Mouse (Mus musculus) small intestine, adult 2 months (tissue): ENCODE data around the gene Agpat4. TPM values are rescaled to one million over a fixed set of nuclear protein-coding genes. Genes with fewer than 3 reads are reported as not detected.

Source experiments
- H3K27ac ChIP-seq: fragments of 200-500 bp; 2 replicates; pipeline ENCODE4 v1.5.1; 2012; ENCODE audit warnings: low read depth, low read length, control low read depth, inconsistent platforms; ENCODE audit not compliant: insufficient read depth
- H3K27me3 ChIP-seq: fragments of 200-500 bp; 2 replicates; pipeline ENCODE4 v1.6.1; 2012; ENCODE audit warnings: mild to moderate bottlenecking, moderate library complexity, low read length, inconsistent platforms; ENCODE audit not compliant: control insufficient read depth, insufficient read depth
- H3K36me3 ChIP-seq: fragments of 200-500 bp; 2 replicates; pipeline ENCODE4 v1.6.1; 2012; ENCODE audit warnings: mild to moderate bottlenecking, low read length, control low read depth, inconsistent platforms; ENCODE audit not compliant: control insufficient read depth, insufficient read depth
- H3K4me1 ChIP-seq: fragments of 200-500 bp; 2 replicates; pipeline ENCODE4 v1.6.1; 2012; ENCODE audit warnings: low read length, inconsistent platforms, mixed read lengths; ENCODE audit not compliant: control insufficient read depth, insufficient read depth, insufficient read length
- H3K4me3 ChIP-seq: fragments of 200-500 bp; 2 replicates; pipeline ENCODE4 v1.5.1; 2012; ENCODE audit warnings: low read depth, mild to moderate bottlenecking, control low read depth, inconsistent platforms, low read length, moderate library complexity
- CTCF ChIP-seq: fragments of 200-500 bp; IDR thresholded peaks from 2 replicates; pipeline ENCODE4 v1.5.1; 2012; ENCODE audit warnings: low read depth, mild to moderate bottlenecking, control low read depth, inconsistent platforms, low read length, moderate library complexity, mixed read lengths; ENCODE audit not compliant: insufficient replicate concordance, insufficient read length; ENCODE audit errors: extremely low read depth
- POLR2A ChIP-seq: fragments of 200-500 bp; IDR thresholded peaks from 2 replicates; pipeline ENCODE4 v1.6.1; 2012; ENCODE audit warnings: low read depth, mild to moderate bottlenecking, control low read depth, inconsistent platforms, low read length, moderate library complexity
- WGBS: fragments of 180-500 bp; shearing (Covaris S2); methylation state at CpG from one replicate; pipeline ENCODE4 v1.1.7; 2018; 5-methylcytosine and 5-hydroxymethylcytosine counted together
- polyA plus RNA-seq: library from polyadenylated mRNA; depleted of rRNA; stranded (reverse); fragments of >200 nt; gene quantifications from 2 replicates; pipeline ENCODE4 v1.2.3, GENCODE M21; 2012

The Agpat4 gene
- polyA plus RNA-seq, 1 experiment, result 10.3 TPM

GRCm38 (mm10) chr17:12160540-12160939 lies 42.0 kb downstream of the Agpat4 start:
- no peak overlapping the region for H3K27ac ChIP-seq
- TF ChIP-seq POLR2A, result no peak
- H3K27me3 ChIP-seq, result no peaks in the 10 kb centered on the region
- no peak overlapping the region for H3K4me3 ChIP-seq
- H3K36me3 ChIP-seq, result 0 out of 2 replicates have a peak, but pooled peaks cover 2% of the 10 kb centered on the region
- WGBS, result 100% methylated on average over 2 of the region's 2 CpGs
- H3K4me1 ChIP-seq, result peaks cover 4% of the 10 kb centered on the region; the same call in 1 of the 2 replicates

GRCm38 (mm10) chr17:12160984-12161764 lies 42.7 kb downstream of the Agpat4 start:
- H3K4me1 ChIP-seq, result peaks cover 4% of the 10 kb centered on the region; the same call in 1 of the 2 replicates
- H3K27ac ChIP-seq, result no peak overlapping the region
- no peak overlapping the region for H3K4me3 ChIP-seq
- H3K36me3 ChIP-seq, result 0 out of 2 replicates have a peak, but pooled peaks cover 2% of the 10 kb centered on the region
- no peak for TF ChIP-seq CTCF
- no peak for TF ChIP-seq POLR2A
- 88% methylated on average over 13 of the region's 13 CpGs for WGBS
- no peaks in the 10 kb centered on the region for H3K27me3 ChIP-seq

DNA sequence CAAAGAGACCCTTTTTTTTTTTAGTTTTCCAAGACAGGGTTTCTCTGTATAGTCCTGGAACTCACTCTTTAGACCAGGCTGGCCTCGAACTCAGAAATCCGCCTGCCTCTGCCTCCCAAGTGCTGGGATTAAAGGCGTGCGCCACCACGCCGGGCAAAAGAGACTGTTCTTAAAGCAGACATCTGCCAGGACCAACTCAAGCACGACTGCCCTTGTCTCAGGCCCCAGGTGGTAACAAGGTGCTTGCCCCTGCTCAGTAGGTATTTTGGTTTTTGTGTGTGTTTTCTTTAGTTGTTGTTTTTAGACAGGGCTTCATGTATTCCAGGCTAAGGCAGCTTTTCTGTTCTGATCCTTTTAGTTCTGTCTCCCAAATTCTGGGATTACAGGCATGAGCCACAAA lies 43.4 kb downstream of the Agpat4 start:
- H3K4me1 ChIP-seq, result peaks cover 4% of the 10 kb centered on the region; the same call in 1 of the 2 replicates
- WGBS, result 93% methylated on average over 7 of the region's 7 CpGs
- H3K27me3 ChIP-seq, result no peaks in the 10 kb centered on the region
- H3K36me3 ChIP-seq, result 0 out of 2 replicates have a peak, but pooled peaks cover 2% of the 10 kb centered on the region
- H3K4me3 ChIP-seq, result no peak overlapping the region
- TF ChIP-seq CTCF (no peak), POLR2A (no peak)
- H3K27ac ChIP-seq, result no peak overlapping the region

DNA sequence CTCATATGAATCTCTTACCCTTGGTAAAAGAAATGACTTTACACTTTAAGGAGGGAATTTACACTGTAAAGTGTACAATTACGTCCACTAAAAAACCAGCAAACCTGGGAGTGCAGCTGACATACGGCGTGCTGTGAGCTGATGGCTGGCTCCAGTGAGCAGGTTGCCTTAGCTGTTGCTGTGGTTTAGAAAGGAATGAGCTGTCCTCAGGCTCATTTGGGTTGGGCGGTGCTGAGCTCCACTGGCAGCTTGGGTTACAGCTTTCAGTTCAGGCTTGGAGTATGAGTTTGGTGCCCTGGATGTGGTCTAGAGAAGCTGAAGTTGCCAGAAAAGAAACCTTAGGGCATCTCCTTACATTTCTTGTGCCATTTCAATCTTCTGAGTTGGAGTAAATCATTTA lies 44.3 kb downstream of the Agpat4 start:
- no peak for TF ChIP-seq CTCF
- WGBS, result 88% methylated on average over 4 of the region's 4 CpGs
- no peak overlapping the region for H3K27ac ChIP-seq
- H3K4me3 ChIP-seq, result no peak overlapping the region
- no peaks in the 10 kb centered on the region for H3K27me3 ChIP-seq
- 0 out of 2 replicates have a peak, but pooled peaks cover 2% of the 10 kb centered on the region for H3K36me3 ChIP-seq
- peaks cover 4% of the 10 kb centered on the region; the same call in 1 of the 2 replicates for H3K4me1 ChIP-seq

DNA sequence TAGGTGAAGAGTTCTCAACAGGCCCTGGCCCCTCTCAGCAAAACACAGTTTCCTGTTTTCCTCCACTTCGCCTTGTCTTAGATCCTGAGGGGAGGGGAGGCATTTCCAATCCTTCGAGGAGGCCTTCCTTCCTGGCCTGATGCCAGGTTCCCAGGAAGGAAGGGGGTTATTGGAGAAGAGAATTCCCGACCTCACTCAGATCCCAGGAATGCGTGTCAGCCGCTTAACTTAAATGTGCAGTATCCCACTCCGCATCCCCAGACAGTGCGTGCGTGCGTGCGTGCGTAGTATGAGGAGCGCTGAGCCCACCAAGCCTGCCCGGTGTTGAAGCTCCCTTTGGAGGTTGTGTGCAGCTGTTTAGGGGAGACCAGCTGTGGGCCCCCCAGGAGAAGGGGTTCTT lies 44.9 kb downstream of the Agpat4 start:
- Histone ChIP-seq H3K36me3 (0 out of 2 replicates have a peak, but pooled peaks cover 2% of the 10 kb centered on the region), H3K4me1 (peaks cover 7% of the 10 kb centered on the region; the same call in 1 of the 2 replicates), H3K27me3 (no peaks in the 10 kb centered on the region), H3K27ac (no peak overlapping the region), H3K4me3 (no peak overlapping the region)
- 87% methylated on average over 13 of the region's 13 CpGs for WGBS
- no peak for TF ChIP-seq CTCF
- no peak for TF ChIP-seq POLR2A

- Histone ChIP-seq H3K27me3 (no peaks in the 10 kb centered on the region), H3K27ac (no peak overlapping the region), H3K36me3 (0 out of 2 replicates have a peak, but pooled peaks cover 2% of the 10 kb centered on the region), H3K4me1 (peaks cover 11% of the 10 kb centered on the region; the same call in 1 of the 2 replicates), H3K4me3 (no peak overlapping the region)
- TF ChIP-seq POLR2A (no peak), CTCF (no peak)
- 90% methylated on average over 7 of the region's 7 CpGs for WGBS
Measured at GRCm38 (mm10) chr17:12163903-12164302, 45.4 kb downstream of the Agpat4 start.

DNA sequence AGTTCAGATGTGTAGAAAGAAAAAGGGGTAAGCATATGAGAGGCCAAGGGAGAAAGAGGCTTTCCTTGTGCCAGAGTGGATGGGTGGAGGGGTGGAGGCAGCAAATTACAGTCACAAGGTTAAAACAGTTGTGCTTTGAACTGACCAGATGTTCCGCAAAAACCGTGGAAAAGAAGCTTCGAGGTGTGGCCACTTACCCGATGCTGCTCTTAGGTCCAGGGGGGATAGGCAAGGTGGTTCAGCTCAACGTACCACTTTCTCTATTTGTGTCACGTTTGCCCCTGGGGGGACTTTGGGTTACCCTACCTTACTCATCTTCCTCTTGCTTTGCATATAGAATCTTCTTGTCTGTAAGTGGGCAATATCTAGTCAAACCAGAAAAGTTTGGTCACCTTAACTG lies 46.0 kb downstream of the Agpat4 start:
- TF ChIP-seq CTCF (no peak), POLR2A (no peak)
- no peak overlapping the region for H3K27ac ChIP-seq
- peaks cover 14% of the 10 kb centered on the region; the same call in 1 of the 2 replicates for H3K4me1 ChIP-seq
- H3K4me3 ChIP-seq, result no peak overlapping the region
- 93% methylated on average over 6 of the region's 6 CpGs for WGBS
- no peaks in the 10 kb centered on the region for H3K27me3 ChIP-seq
- no peaks in the 10 kb centered on the region for H3K36me3 ChIP-seq
